Mouse (Mus musculus): ENCODE measurements at regions not wholly inside any gene's neighbourhood (a gene's known extent, or its start where the extent isn't known, plus 50 kb on each side); places are given as distances from the start of the nearest gene placed in this dataset.

GRCm38 (mm10) chr15:97122263-97122662, 66.5 kb upstream of the Slc38a4 start:
- no peak overlapping the region for H3K4me2 ChIP-seq
- no peak for ATAC-seq (ENCODE audit: low FRiP score, low read depth)
- H3K27me3 ChIP-seq: no peaks in the 10 kb centered on the region
- H3K4me1 ChIP-seq (replicated peaks): no peaks in the 10 kb centered on the region
- H3K9me3 ChIP-seq: no peaks in the 10 kb centered on the region
- no peak overlapping the region for H3K27ac ChIP-seq (replicated peaks)
- 97% methylated on average over 6 of the region's 6 CpGs for WGBS
- no peak overlapping the region for H3K9ac ChIP-seq
- no peak overlapping the region for H3K4me3 ChIP-seq
- H3K36me3 ChIP-seq: no peaks in the 10 kb centered on the region

DNA sequence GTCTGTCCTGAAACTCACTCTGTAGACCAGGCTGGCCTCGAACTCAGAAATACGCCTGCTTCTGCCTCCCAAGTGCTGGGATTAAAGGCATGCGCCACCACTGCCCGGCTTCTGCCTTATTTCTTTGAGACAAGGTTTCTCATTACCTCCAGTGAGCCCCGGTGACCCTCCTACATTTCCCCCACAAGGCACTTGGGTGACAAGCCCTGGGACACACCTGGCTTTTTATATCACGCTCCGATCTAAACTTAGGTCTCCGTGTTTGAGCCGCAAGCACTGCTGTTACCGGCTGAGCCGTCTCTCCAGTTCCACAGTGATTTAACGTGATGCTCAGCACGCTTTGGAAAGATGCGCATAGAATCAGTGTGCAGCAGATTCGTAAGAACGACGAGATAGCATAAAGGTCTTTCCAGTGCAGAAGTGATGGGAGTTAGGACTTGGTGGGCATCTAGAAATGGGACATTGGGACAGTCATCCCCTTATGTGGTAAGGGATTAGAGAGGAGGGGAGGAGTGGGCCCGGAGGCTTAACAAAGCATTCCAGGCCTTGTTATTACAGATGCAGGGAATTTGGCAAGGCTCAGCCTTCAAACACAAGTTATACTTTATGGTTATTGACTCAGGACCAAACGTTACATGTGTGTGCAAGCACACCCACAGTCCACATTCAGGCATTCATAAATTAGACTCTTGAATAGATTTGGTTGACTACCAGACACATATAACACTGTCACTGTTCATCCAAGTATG, 56.9 kb upstream of the Slc38a4 start:
- Histone ChIP-seq H3K4me3 (no peak overlapping the region), H3K36me3 (no peaks in the 10 kb centered on the region), H3K27me3 (no peaks in the 10 kb centered on the region), H3K4me2 (no peak overlapping the region), H3K9ac (no peak overlapping the region), H3K9me3 (no peaks in the 10 kb centered on the region), H3K27ac (replicated peaks) (no peak overlapping the region), H3K4me1 (replicated peaks) (no peaks in the 10 kb centered on the region)
- no peak for ATAC-seq (ENCODE audit: low FRiP score, low read depth)
- WGBS: 88% methylated on average over 19 of the region's 19 CpGs

DNA sequence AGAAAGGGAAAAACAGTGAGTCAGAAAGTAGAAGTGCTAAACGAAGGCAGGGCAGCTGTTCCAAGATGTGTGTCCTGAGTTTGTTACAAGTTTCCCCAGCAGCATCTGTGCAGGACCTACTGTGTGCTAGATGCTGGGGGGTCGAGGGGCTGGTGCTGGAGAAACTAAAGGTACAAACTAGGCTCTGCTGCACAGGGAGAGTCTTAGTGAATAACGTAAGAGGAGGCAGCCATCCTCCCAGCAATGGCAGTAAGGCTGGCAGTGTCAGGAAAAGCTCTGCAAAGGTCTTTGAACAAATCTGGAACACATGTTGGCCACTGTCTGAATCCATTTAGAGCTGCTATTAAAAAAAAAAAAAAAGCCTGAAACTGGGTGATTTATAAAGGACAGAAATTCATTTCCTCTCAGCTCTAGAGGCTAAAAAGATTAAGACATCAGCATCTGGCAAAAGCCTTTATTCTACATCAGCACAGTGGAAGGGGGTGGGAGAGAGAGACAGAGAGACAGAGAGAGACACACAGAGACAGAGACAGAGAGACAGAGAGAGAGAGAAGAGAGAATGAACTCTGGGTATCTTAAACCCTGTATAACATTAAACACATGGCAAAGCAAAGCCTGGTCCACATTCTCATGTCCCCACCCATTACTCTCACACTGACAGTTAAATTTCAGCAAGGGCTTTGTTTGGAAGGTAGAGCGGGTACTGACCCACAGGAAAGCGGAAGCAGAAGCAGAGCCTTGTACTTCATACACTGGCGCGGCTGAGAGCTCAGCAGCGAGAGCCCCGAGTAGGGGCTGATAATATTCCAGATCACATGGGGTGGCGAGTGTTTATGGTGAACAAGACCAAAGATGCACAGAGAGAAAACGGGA, 55.8 kb upstream of the Slc38a4 start:
- Histone ChIP-seq H3K4me1 (replicated peaks) (no peaks in the 10 kb centered on the region), H3K9ac (no peak overlapping the region), H3K9me3 (no peaks in the 10 kb centered on the region), H3K27me3 (no peaks in the 10 kb centered on the region), H3K36me3 (no peaks in the 10 kb centered on the region), H3K27ac (replicated peaks) (no peak overlapping the region), H3K4me2 (no peak overlapping the region), H3K4me3 (no peak overlapping the region)
- WGBS: 82% methylated on average over 11 of the region's 11 CpGs
- ATAC-seq (ENCODE audit: low FRiP score, low read depth): no peak

DNA sequence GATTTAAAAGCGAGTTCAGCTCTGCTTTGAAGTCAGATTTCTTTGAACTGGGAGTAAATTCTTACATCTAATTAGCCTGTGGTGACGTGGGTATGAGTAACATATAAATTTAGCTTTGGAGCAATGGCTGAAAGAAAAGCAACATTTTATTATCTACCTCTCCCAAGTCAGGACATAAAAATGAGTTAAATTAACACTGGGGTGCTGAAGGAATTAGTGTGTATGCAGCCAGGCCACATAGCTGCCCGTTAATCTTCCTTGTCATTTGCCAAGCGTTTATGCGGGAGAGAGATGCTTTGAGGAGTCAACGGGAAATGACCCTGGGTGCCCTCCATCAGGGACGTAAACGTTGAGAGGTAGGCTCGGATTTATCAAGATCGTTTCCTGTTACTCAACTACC, 52.0 kb upstream of the Slc38a4 start:
- no peak overlapping the region for H3K4me3 ChIP-seq
- ATAC-seq (ENCODE audit: low FRiP score, low read depth): no peak
- no peaks in the 10 kb centered on the region for H3K4me1 ChIP-seq (replicated peaks)
- no peaks in the 10 kb centered on the region for H3K27me3 ChIP-seq
- no peaks in the 10 kb centered on the region for H3K9me3 ChIP-seq
- no peak overlapping the region for H3K27ac ChIP-seq (replicated peaks)
- H3K9ac ChIP-seq: no peak overlapping the region
- WGBS: 48% methylated on average over 10 of the region's 10 CpGs
- H3K36me3 ChIP-seq: no peaks in the 10 kb centered on the region
- H3K4me2 ChIP-seq: no peak overlapping the region

DNA sequence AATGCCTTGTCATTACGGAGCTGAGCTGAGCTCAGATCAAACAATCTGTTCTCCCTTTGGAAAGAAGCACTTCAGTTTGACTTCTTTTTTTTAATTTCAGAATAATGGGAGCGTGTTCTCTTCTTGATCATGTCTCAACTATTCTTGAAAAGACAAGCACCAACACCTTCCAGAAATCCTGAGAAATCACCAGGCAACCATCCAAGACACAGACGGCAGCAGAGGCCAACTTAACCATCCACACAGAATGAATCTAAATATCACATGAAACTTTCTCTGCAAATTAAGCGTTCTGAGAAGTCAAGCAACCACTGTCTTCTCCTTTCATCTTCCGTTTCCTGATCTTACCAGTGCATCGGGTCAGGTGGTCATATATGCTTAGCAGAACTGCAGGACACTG, 50.8 kb upstream of the Slc38a4 start:
- Histone ChIP-seq H3K36me3 (no peaks in the 10 kb centered on the region), H3K4me1 (replicated peaks) (no peaks in the 10 kb centered on the region), H3K4me3 (no peak overlapping the region), H3K9ac (no peak overlapping the region), H3K4me2 (no peak overlapping the region), H3K27ac (replicated peaks) (no peak overlapping the region), H3K9me3 (no peaks in the 10 kb centered on the region), H3K27me3 (no peaks in the 10 kb centered on the region)
- no peak for ATAC-seq (ENCODE audit: low FRiP score, low read depth)
- 86% methylated on average over 6 of the region's 6 CpGs for WGBS
